Mouse (Mus musculus) liver, embryonic 13.5 days (tissue): ENCODE results near the gene Gm3435. TPM values are rescaled to one million over a fixed set of nuclear protein-coding genes. Genes with fewer than 3 reads are reported as not detected.
"Not testable (repeated sequence)": the region's sequence is repeated elsewhere in the genome, so short reads cannot be mapped to it uniquely, and the experiment has no call there.

Experiments
- ATAC-seq: fragments of 200-750 bp; cut with Nextera tagmentation; 2 replicates; pipeline ENCODE4 v1.8.0; 2017; ENCODE audit warnings: low read depth, mild to moderate bottlenecking, moderate number of reproducible peaks, moderate library complexity
- DNase-seq: peaks from one replicate; pipeline ENCODE4 v3.0.0; 2022
- H3K27ac ChIP-seq: fragments of 300-500 bp; sonication (generic); 2 replicates; pipeline ENCODE4 v1.5.1; 2015; ENCODE audit warnings: moderate library complexity, mild to moderate bottlenecking, inconsistent platforms
- H3K27me3 ChIP-seq: fragments of 300-500 bp; sonication (generic); 2 replicates; pipeline ENCODE4 v1.6.1; 2015; ENCODE audit warnings: mild to moderate bottlenecking, inconsistent platforms
- H3K36me3 ChIP-seq: fragments of 300-500 bp; sonication (generic); 2 replicates; pipeline ENCODE4 v1.6.1; 2015; ENCODE audit warnings: mild to moderate bottlenecking, inconsistent platforms
- H3K4me1 ChIP-seq: fragments of 300-500 bp; sonication (generic); replicated peaks from 2 replicates; pipeline ENCODE4 v1.6.1; 2015; ENCODE audit warnings: inconsistent platforms
- H3K4me2 ChIP-seq: fragments of 300-500 bp; sonication (generic); 2 replicates; pipeline ENCODE4 v1.6.1; 2015; ENCODE audit warnings: inconsistent platforms, mild to moderate bottlenecking, moderate library complexity
- H3K4me3 ChIP-seq: fragments of 300-500 bp; sonication (generic); replicated peaks from 2 replicates; pipeline ENCODE4 v1.5.1; 2015; ENCODE audit warnings: mild to moderate bottlenecking, inconsistent platforms
- H3K9ac ChIP-seq: fragments of 300-500 bp; sonication (generic); 2 replicates; pipeline ENCODE4 v1.6.1; 2015; ENCODE audit warnings: mild to moderate bottlenecking, inconsistent platforms
- H3K9me3 ChIP-seq: fragments of 300-500 bp; sonication (generic); replicated peaks from 2 replicates; pipeline ENCODE4 v1.6.1; 2016; ENCODE audit warnings: inconsistent platforms
- WGBS: fragments of 180-500 bp; shearing (Covaris S2); methylation state at CpG from one replicate; pipeline ENCODE4 v1.1.7; 2015; ENCODE audit not compliant: insufficient replicate concordance; 5-methylcytosine and 5-hydroxymethylcytosine counted together
- polyA plus RNA-seq: library from polyadenylated mRNA; unstranded; fragments of >200 nt; fragmentation: Nextera tagmentation; extraction: Ambion mirVana; gene quantifications from 2 replicates; pipeline ENCODE4 v1.2.1, GENCODE M21; 2015

The Gm3435 gene
- polyA plus RNA-seq, 1 experiment from 2014 or later, result 3.8 TPM

- no CpG with 5 or more reads among the region's 47 CpGs for WGBS
Measured at GRCm38 (mm10) chr17:14993139-14993832, 16.7 kb upstream of the Gm3435 start.

GRCm38 (mm10) chr17:14994140-14994539, 15.8 kb upstream of the Gm3435 start:
- not testable (repeated sequence) for ATAC-seq, H3K36me3 ChIP-seq
- no CpG with 5 or more reads among the region's 5 CpGs for WGBS

More at GRCm38 (mm10) chr17:14993139-14993832, 16.7 kb upstream of the Gm3435 start:
- not testable (repeated sequence) for H3K27ac ChIP-seq, H3K9ac ChIP-seq, DNase-seq, H3K27me3 ChIP-seq, H3K4me2 ChIP-seq, H3K36me3 ChIP-seq, H3K4me3 ChIP-seq, H3K4me1 ChIP-seq, H3K9me3 ChIP-seq
- ATAC-seq, result peak; percentile 51

GRCm38 (mm10) chr17:15000047-15000446, 9.9 kb upstream of the Gm3435 start:
- no CpG with 5 or more reads among the region's 4 CpGs for WGBS
- not testable (repeated sequence) for DNase-seq, H3K4me3 ChIP-seq, H3K9me3 ChIP-seq, H3K36me3 ChIP-seq, H3K4me1 ChIP-seq, H3K27me3 ChIP-seq, H3K9ac ChIP-seq, H3K27ac ChIP-seq, H3K4me2 ChIP-seq
- ATAC-seq, result peak; percentile 81

More at GRCm38 (mm10) chr17:14994140-14994539, 15.8 kb upstream of the Gm3435 start:
- H3K9me3 ChIP-seq, H3K4me2 ChIP-seq, H3K4me1 ChIP-seq, H3K9ac ChIP-seq, H3K4me3 ChIP-seq, DNase-seq, H3K27ac ChIP-seq, H3K27me3 ChIP-seq: not testable (repeated sequence)

- DNase-seq, H3K9me3 ChIP-seq, H3K27me3 ChIP-seq, H3K9ac ChIP-seq, H3K27ac ChIP-seq, H3K4me1 ChIP-seq, H3K36me3 ChIP-seq, H3K4me3 ChIP-seq, H3K4me2 ChIP-seq: not testable (repeated sequence)
- no CpG with 5 or more reads among the region's 3 CpGs for WGBS
- peak; percentile 14; the same call in 1 of the 2 replicates for ATAC-seq
Measured at GRCm38 (mm10) chr17:15009088-15009487, 888 bp upstream of the Gm3435 start.

DNA sequence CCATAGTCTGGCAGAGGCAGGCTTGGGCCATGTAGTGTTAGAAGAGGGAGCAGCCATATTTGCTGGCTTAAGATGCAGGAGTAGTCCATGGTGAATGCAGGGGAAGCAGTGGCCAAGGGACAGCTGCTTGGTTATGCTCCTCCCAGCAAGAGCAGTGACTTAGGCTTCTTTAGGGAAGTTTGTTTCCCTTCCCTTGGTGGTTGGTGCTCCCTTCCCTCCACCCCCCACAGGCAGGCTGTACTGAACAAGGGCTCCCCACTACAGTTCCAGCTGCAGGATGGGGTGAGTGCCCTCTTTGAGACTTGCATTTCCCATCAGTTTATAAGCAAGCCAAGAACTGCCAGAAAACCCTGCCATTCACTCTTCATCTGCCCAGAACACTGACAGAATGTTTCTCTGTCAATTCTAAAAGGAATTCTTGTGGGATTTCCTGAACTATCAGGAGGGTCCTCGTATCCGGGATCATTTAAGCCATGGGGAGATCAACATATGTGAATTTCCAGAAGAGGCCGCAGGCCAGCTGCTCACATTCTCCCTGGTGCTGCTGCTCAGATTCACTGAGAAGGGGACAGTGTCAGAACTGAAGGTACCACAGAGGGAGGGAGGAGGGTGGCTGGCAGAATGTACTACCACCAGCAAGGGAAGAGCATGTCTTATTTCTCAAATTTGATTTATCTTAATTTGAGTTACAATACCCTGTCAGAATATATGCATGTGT, 11.7 kb downstream of the Gm3435 start:
- DNase-seq, H3K36me3 ChIP-seq, H3K4me3 ChIP-seq, H3K9me3 ChIP-seq, H3K27me3 ChIP-seq, H3K4me1 ChIP-seq, ATAC-seq: not testable (repeated sequence)
- H3K9ac ChIP-seq, result peak overlapping the region; percentile 29; the same call in 1 of the 2 replicates
- 83% methylated on average over 3 of the region's 3 CpGs for WGBS
- H3K4me2 ChIP-seq, result peak overlapping the region; percentile 28; the same call in 1 of the 2 replicates
- H3K27ac ChIP-seq, result peak overlapping the region; percentile 77

DNA sequence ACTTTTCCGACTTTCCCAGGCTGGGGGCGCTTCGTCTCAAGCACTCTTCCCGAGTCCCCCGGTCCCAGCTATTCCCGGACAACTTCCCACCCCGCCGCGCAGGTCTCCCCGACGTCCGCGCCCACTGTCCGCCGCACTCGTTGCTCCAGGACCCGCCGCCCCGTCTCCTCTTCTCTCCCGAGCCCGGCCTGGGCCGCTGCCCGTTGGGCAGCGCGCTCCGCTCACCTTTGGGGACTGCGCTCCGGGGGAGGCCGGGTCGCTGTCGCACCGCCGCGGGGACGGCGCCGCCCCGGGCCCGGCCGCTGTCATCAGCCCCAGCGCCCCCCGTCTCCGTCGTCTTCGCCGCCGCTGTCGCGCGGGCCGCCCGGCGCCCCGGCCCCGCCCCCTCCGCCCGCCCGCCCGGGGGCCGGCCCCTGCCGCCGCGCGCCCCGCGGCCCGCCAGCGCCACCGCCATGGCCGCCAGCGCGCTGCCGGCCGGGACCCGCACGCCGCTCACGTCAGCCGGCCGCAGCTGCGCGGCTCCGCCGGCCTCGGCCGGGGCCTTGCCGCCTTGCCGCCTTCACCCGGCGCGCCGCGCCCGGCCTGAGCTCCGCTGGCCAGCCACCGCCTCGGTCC, 14.0 kb downstream of the Gm3435 start:
- not testable (repeated sequence) for H3K27ac ChIP-seq, DNase-seq, H3K27me3 ChIP-seq, H3K9me3 ChIP-seq, H3K4me3 ChIP-seq, H3K4me1 ChIP-seq, H3K9ac ChIP-seq, H3K4me2 ChIP-seq, H3K36me3 ChIP-seq
- no CpG with 5 or more reads among the region's 97 CpGs for WGBS
- peak; percentile 71 for ATAC-seq

DNA sequence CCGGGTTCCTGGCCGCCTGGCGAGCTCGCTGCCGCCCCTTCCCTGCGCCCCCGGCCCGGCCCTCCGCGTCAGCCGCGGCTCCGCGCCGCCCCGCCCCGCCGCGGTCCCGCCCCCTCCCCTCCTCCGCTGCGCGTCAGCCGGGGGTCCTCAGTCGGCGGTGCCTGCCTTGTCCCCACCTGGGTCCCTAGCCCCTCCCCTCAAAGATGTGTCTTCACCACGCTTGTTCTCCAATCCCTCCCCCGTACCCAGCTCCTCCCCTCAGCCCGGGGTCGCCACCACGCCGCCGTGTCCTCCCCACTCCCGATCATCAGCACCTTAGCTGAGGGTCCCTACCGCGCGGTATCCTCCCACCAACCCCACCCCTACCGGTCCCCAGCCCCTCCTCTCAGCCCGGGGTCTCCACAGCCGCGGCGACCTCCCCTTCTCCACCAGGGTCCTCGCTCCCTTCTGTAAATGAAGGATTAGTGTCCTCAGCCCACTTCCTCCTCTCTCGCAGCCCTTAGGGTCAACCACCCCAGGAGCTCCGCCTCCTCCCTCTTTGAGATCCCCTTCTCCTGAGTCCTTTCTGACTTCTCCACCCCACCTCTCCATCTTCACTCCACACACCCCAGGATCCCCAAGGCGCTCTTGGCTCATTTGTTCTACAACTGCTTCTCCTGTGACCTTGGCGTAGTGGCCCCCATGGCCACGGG, 14.7 kb downstream of the Gm3435 start:
- H3K4me3 ChIP-seq, DNase-seq, H3K9me3 ChIP-seq, H3K27me3 ChIP-seq, H3K36me3 ChIP-seq, H3K9ac ChIP-seq, H3K27ac ChIP-seq, H3K4me2 ChIP-seq, H3K4me1 ChIP-seq: not testable (repeated sequence)
- ATAC-seq, result peak; percentile 52
- WGBS, result no CpG with 5 or more reads among the region's 48 CpGs

DNA sequence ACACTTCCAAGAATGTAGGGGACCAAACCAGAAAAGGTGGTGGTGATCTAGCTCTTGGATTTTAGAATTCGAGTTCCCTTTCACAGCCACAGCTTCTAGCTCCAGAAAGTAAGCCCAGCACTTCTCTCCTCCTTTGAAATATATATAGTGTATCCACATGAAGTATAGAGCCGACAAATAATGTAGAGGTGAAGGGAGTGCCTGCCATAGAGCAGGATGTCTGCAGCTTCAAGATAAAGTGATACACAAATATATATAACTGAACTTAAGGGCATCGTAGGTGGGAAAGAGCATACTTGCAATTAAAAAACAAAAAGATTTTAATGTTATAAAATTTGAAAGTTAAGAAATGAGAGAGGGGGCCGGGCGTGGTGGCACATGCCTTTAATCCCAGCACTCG, 15.5 kb downstream of the Gm3435 start:
- DNase-seq, H3K27me3 ChIP-seq, H3K36me3 ChIP-seq, H3K27ac ChIP-seq, H3K4me3 ChIP-seq, H3K9ac ChIP-seq, H3K9me3 ChIP-seq, H3K4me2 ChIP-seq, H3K4me1 ChIP-seq: not testable (repeated sequence)
- no CpG with 5 or more reads among the region's 6 CpGs for WGBS
- ATAC-seq, result peak; percentile 15; the same call in 1 of the 2 replicates

- H3K36me3 ChIP-seq, H3K27me3 ChIP-seq, H3K4me1 ChIP-seq, DNase-seq, H3K9me3 ChIP-seq, H3K4me3 ChIP-seq, H3K27ac ChIP-seq, H3K4me2 ChIP-seq, H3K9ac ChIP-seq: not testable (repeated sequence)
- ATAC-seq, result peak; percentile 83
- WGBS, result no CpG with 5 or more reads among the region's 4 CpGs
Measured at GRCm38 (mm10) chr17:15031414-15031813, 21.4 kb downstream of the Gm3435 start.

- H3K4me1 ChIP-seq, H3K36me3 ChIP-seq, H3K9ac ChIP-seq, H3K4me3 ChIP-seq, H3K9me3 ChIP-seq, H3K27me3 ChIP-seq, H3K27ac ChIP-seq, DNase-seq, H3K4me2 ChIP-seq: not testable (repeated sequence)
- no CpG with 5 or more reads among the region's 3 CpGs for WGBS
- peak; percentile 26; the same call in 1 of the 2 replicates for ATAC-seq
Measured at GRCm38 (mm10) chr17:15040455-15040854, 30.5 kb downstream of the Gm3435 start.

- ATAC-seq, result peak; percentile 95
- not testable (repeated sequence) for H3K9ac ChIP-seq, H3K9me3 ChIP-seq, H3K36me3 ChIP-seq, H3K27ac ChIP-seq, DNase-seq, H3K4me1 ChIP-seq, H3K4me2 ChIP-seq, H3K27me3 ChIP-seq
- H3K4me3 ChIP-seq, result peak within 1 kb of the TSS; percentile 31; the same call in 1 of the 2 replicates
- 0% methylated on average over 22 of the region's 56 CpGs for WGBS
Measured at GRCm38 (mm10) chr17:15041175-15041729, 31.3 kb downstream of the Gm3435 start, which contains the start of the genes Ermard, Tcte3 and Gm3448. TSS of gene Ermard (plus strand) at chr17:15041208. TSS of gene Tcte3 (minus strand) at chr17:15041488. TSS of gene Gm3448 (minus strand) at chr17:15041537.
